Mouse (Mus musculus) regulatory T cell (primary cell): ENCODE results near the gene Grik3.

Source experiments
- in situ Hi-C: fragments of 300-600 bp; cut with MboI, MseI; formaldehyde crosslinking; loops from one replicate; pipeline ENCODE4 v1.15.1; 2025; ENCODE audit warnings: high pct_unique_total_duplicates

The Grik3 gene

GRCm38 (mm10) chr4:125490661-125491504, at the start of gene Grik3:
Grik3 (plus strand) TSS chr4:125490700.
- in situ Hi-C loops: no loop called here

- in situ Hi-C loops: no loop called here
Observed at GRCm38 (mm10) chr4:125441821-125442220, 48.7 kb upstream of the Grik3 start.

- in situ Hi-C loops: no loop called here
Observed at GRCm38 (mm10) chr4:125444366-125444765, 46.1 kb upstream of the Grik3 start.

- in situ Hi-C loops: no loop called here
Observed at GRCm38 (mm10) chr4:125450602-125451321, 39.7 kb upstream of the Grik3 start.

GRCm38 (mm10) chr4:125451821-125452220, 38.7 kb upstream of the Grik3 start:
- in situ Hi-C loops: no loop called here

GRCm38 (mm10) chr4:125456506-125456905, 34.0 kb upstream of the Grik3 start:
- in situ Hi-C loops: no loop called here

GRCm38 (mm10) chr4:125457152-125458093, 33.1 kb upstream of the Grik3 start:
- in situ Hi-C loops: no loop called here

GRCm38 (mm10) chr4:125459791-125460190, 30.7 kb upstream of the Grik3 start:
- in situ Hi-C loops: no loop called here

GRCm38 (mm10) chr4:125469711-125470372, 20.7 kb upstream of the Grik3 start:
- in situ Hi-C loops: no loop called here

- in situ Hi-C loops: no loop called here
Observed at GRCm38 (mm10) chr4:125474903-125475302, 15.6 kb upstream of the Grik3 start.

GRCm38 (mm10) chr4:125478071-125478470, 12.4 kb upstream of the Grik3 start:
- in situ Hi-C loops: no loop called here

GRCm38 (mm10) chr4:125481256-125481655, 9.2 kb upstream of the Grik3 start:
- in situ Hi-C loops: no loop called here

GRCm38 (mm10) chr4:125484131-125484530, 6.4 kb upstream of the Grik3 start:
- in situ Hi-C loops: no loop called here

GRCm38 (mm10) chr4:125485416-125486239, 4.9 kb upstream of the Grik3 start:
- in situ Hi-C loops: no loop called here

- in situ Hi-C loops: no loop called here
Observed at GRCm38 (mm10) chr4:125486616-125487015, 3.9 kb upstream of the Grik3 start.

- in situ Hi-C loops: no loop called here
Observed at GRCm38 (mm10) chr4:125487031-125487430, 3.5 kb upstream of the Grik3 start.

- in situ Hi-C loops: no loop called here
Observed at GRCm38 (mm10) chr4:125488796-125489637, 1.5 kb upstream of the Grik3 start.

- in situ Hi-C loops: no loop called here
Observed at GRCm38 (mm10) chr4:125489901-125490590, 454 bp upstream of the Grik3 start.
